ENCODE assay signal across 37 mouse cellular contexts in the genomic region with DNA sequence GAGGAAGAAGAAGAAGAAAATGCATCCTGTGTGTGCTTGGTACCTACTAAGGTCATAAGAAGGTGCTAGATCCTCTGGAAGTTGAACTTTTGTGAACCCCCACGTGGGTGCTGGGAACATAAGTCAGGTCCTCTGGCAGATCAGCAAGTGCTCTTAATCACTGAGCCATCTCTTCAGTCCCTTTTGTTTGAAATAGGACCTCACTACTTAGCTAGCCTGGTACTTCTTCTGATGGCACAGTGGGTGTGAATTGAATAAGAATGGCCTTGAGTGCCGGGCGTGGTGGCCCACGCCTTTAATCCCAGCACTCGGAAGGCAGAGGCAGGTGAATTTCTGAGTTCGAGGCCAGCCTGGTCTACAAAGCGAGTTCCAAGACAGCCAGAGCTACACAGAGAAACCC. TPM values are rescaled to one million over a fixed set of nuclear protein-coding genes. Genes with fewer than 3 reads are reported as not detected.
"Had no signal": no experiment of that assay in that cellular context is flagged by ENCODE, and none has a peak within 500 bp of the region (broad histone marks: within the 10 kb centered on the region; RNA-seq: fewer than 3 reads in every experiment).

No protein-coding gene starts in this region.

- DNase-seq: gastrocnemius, adult 2 months; gastrocnemius, postnatal 10 days; gastrocnemius, postnatal 25 days; heart, adult 18-20 months; heart, postnatal 10 days; heart, postnatal 4 days; kidney, adult 18-20 months; kidney, adult 8-10 months; kidney, postnatal 14 days; kidney, postnatal 4 days; liver; liver, embryonic 13.5 days had no signal

- H3K4me1 ChIP-seq: hindbrain, embryonic 10.5 days; hindbrain, embryonic 12.5 days; intestine, embryonic 15.5 days; limb, embryonic 10.5 days; limb, embryonic 12.5 days; liver, embryonic 13.5 days; liver, embryonic 15.5 days had no signal

- H3K4me3 ChIP-seq: gastrocnemius, adult 2 months; heart, embryonic 10.5 days; heart, embryonic 12.5 days; hindbrain, embryonic 10.5 days; hindbrain, embryonic 12.5 days; intestine, embryonic 15.5 days; layer of hippocampus, adult 2 months; left cerebral cortex, adult 2 months; limb, embryonic 10.5 days; limb, embryonic 12.5 days; liver, embryonic 13.5 days; liver, embryonic 15.5 days had no signal

- H3K9me3 ChIP-seq: heart, embryonic 10.5 days; heart, embryonic 12.5 days; hindbrain, embryonic 10.5 days; hindbrain, embryonic 12.5 days; intestine, embryonic 15.5 days; limb, embryonic 10.5 days; limb, embryonic 12.5 days; liver, embryonic 13.5 days; liver, embryonic 15.5 days had no signal

- H3K9ac ChIP-seq: heart, embryonic 12.5 days; hindbrain, embryonic 12.5 days; hindbrain, embryonic 14.5 days; intestine, embryonic 15.5 days; limb, embryonic 12.5 days; liver, embryonic 13.5 days; liver, embryonic 15.5 days had no signal

- H3K36me3 ChIP-seq: intestine, embryonic 15.5 days had no signal

- H3K27ac ChIP-seq: gastrocnemius, adult 2 months; hindbrain, embryonic 10.5 days; hindbrain, embryonic 12.5 days; hindbrain, embryonic 14.5 days; intestine, embryonic 15.5 days; kidney, postnatal 0 days; layer of hippocampus, adult 2 months; left cerebral cortex, adult 2 months; limb, embryonic 10.5 days; limb, embryonic 12.5 days; liver, embryonic 13.5 days; liver, embryonic 15.5 days had no signal

- ATAC-seq: hindbrain, embryonic 16.5 days; inflammation-experienced regulatory T-cells, adult 6 months; intestine, embryonic 15.5 days; intestine, postnatal 0 days had no signal

- H3K27me3 ChIP-seq: heart, embryonic 12.5 days; hindbrain, embryonic 12.5 days; intestine, embryonic 15.5 days; limb, embryonic 12.5 days; liver, embryonic 13.5 days; liver, embryonic 15.5 days had no signal

- H3K4me2 ChIP-seq: heart, embryonic 12.5 days; hindbrain, embryonic 12.5 days; hindbrain, embryonic 14.5 days; intestine, embryonic 15.5 days; limb, embryonic 12.5 days; liver, embryonic 11.5 days; liver, embryonic 13.5 days; liver, embryonic 15.5 days had no signal

RNA-seq across cellular contexts. Expression of gene Thap8, which starts 14.0 kb away (rescaled TPM):
- total RNA-seq: heart, adult 18-20 months; heart, postnatal 25 days; left cerebral cortex, adult 2 months had no signal
- polyA plus RNA-seq: liver, embryonic 11.5 days had no signal

RNA-seq across cellular contexts. Expression of gene Clip3, which starts 25.6 kb away (rescaled TPM):
- total RNA-seq: granulocyte monocyte progenitor cell, adult 5-6 weeks had no signal

RNA-seq across cellular contexts. Expression of gene Ovol3, which starts 30.4 kb away (rescaled TPM):
- total RNA-seq: gastrocnemius, adult 2 months; gastrocnemius, postnatal 25 days; granulocyte monocyte progenitor cell, adult 5-6 weeks; heart, adult 18-20 months; heart, adult 8-10 months; heart, postnatal 10 days; heart, postnatal 25 days; heart, postnatal 4 days; layer of hippocampus, adult 2 months; layer of hippocampus, postnatal 10 days; layer of hippocampus, postnatal 25 days; left cerebral cortex, adult 2 months; left cerebral cortex, postnatal 14 days; left cerebral cortex, postnatal 36 days had no signal
- polyA plus RNA-seq: heart, embryonic 10.5 days; heart, embryonic 12.5 days; heart, embryonic 14.5 days; hindbrain, embryonic 10.5 days; hindbrain, embryonic 12.5 days; hindbrain, embryonic 14.5 days; hindbrain, embryonic 16.5 days; inflammation-experienced regulatory T-cells, adult 6 months; intestine, embryonic 15.5 days; intestine, postnatal 0 days; kidney, embryonic 14.5 days; kidney, postnatal 0 days; limb, embryonic 10.5 days; limb, embryonic 12.5 days; liver, embryonic 11.5 days; liver, embryonic 13.5 days; liver, embryonic 15.5 days had no signal
